Mouse (Mus musculus): ENCODE data around the gene Cpa4. TPM values are rescaled to one million over a fixed set of nuclear protein-coding genes. Genes with fewer than 3 reads are reported as not detected.
A peak's percentile ranks its signal among the peaks of the same experiment; 100 is the strongest.

Gene Cpa4
- polyA plus RNA-seq, 1 experiment: not detected

- H3K27ac ChIP-seq (ENCODE audit: insufficient read depth, low read depth, low read length): no peak overlapping the region
- WGBS: 10% methylated on average over 7 of the region's 9 CpGs
- no peak overlapping the region for H3K4me3 ChIP-seq (ENCODE audit: insufficient read depth, low read depth, low read length)
- no peak for TF ChIP-seq CTCF (IDR thresholded peaks at IDR 0.05; ENCODE audit: insufficient read depth, low read depth, low read length)
- no peak for TF ChIP-seq POLR2A (IDR thresholded peaks at IDR 0.05; ENCODE audit: insufficient read depth, low read depth, low read length)
- H3K4me1 ChIP-seq (ENCODE audit: control insufficient read depth, insufficient read depth, low read length): peaks cover 6% of the 10 kb centered on the region
These were observed 12.1 kb upstream of the Cpa4 start for GRCm38 (mm10) chr6:30556080-30556479.

GRCm38 (mm10) chr6:30559726-30560125, 8.4 kb upstream of the Cpa4 start:
- WGBS: 65% methylated on average over 1 of the region's 1 CpGs
- Histone ChIP-seq H3K4me1 (ENCODE audit: control insufficient read depth, insufficient read depth, low read length) (peaks cover 2% of the 10 kb centered on the region; the same call in 1 of the 2 replicates), H3K27ac (ENCODE audit: insufficient read depth, low read depth, low read length) (no peak overlapping the region), H3K4me3 (ENCODE audit: insufficient read depth, low read depth, low read length) (no peak overlapping the region)
- TF ChIP-seq POLR2A (IDR thresholded peaks at IDR 0.05; ENCODE audit: insufficient read depth, low read depth, low read length) (no peak), CTCF (IDR thresholded peaks at IDR 0.05; ENCODE audit: insufficient read depth, low read depth, low read length) (no peak)

- TF ChIP-seq POLR2A (IDR thresholded peaks at IDR 0.05; ENCODE audit: insufficient read depth, low read depth, low read length) (no peak), CTCF (IDR thresholded peaks at IDR 0.05; ENCODE audit: insufficient read depth, low read depth, low read length) (no peak)
- Histone ChIP-seq H3K4me1 (ENCODE audit: control insufficient read depth, insufficient read depth, low read length) (no peaks in the 10 kb centered on the region), H3K27ac (ENCODE audit: insufficient read depth, low read depth, low read length) (no peak overlapping the region), H3K4me3 (ENCODE audit: insufficient read depth, low read depth, low read length) (no peak overlapping the region)
- WGBS: 75% methylated on average over 4 of the region's 4 CpGs
These were observed 6.0 kb upstream of the Cpa4 start for GRCm38 (mm10) chr6:30562132-30562531.

- 86% methylated on average over 6 of the region's 6 CpGs for WGBS
- Histone ChIP-seq H3K27ac (ENCODE audit: insufficient read depth, low read depth, low read length) (no peak overlapping the region), H3K4me3 (ENCODE audit: insufficient read depth, low read depth, low read length) (no peak overlapping the region), H3K4me1 (ENCODE audit: control insufficient read depth, insufficient read depth, low read length) (no peaks in the 10 kb centered on the region)
- TF ChIP-seq POLR2A (IDR thresholded peaks at IDR 0.05; ENCODE audit: insufficient read depth, low read depth, low read length) (no peak), CTCF (IDR thresholded peaks at IDR 0.05; ENCODE audit: insufficient read depth, low read depth, low read length) (no peak)
These were observed 4.6 kb upstream of the Cpa4 start for GRCm38 (mm10) chr6:30563575-30563974.

- no peaks in the 10 kb centered on the region for H3K4me1 ChIP-seq (ENCODE audit: control insufficient read depth, insufficient read depth, low read length)
- WGBS: 93% methylated on average over 6 of the region's 6 CpGs
- TF ChIP-seq CTCF (IDR thresholded peaks at IDR 0.05; ENCODE audit: insufficient read depth, low read depth, low read length): no peak
- no peak for TF ChIP-seq POLR2A (IDR thresholded peaks at IDR 0.05; ENCODE audit: insufficient read depth, low read depth, low read length)
- no peak overlapping the region for H3K4me3 ChIP-seq (ENCODE audit: insufficient read depth, low read depth, low read length)
- no peak overlapping the region for H3K27ac ChIP-seq (ENCODE audit: insufficient read depth, low read depth, low read length)
These were observed 4.1 kb upstream of the Cpa4 start for GRCm38 (mm10) chr6:30564051-30564450.

GRCm38 (mm10) chr6:30569331-30569730, 1.2 kb downstream of the Cpa4 start:
- 81% methylated on average over 10 of the region's 10 CpGs for WGBS
- TF ChIP-seq POLR2A (IDR thresholded peaks at IDR 0.05; ENCODE audit: insufficient read depth, low read depth, low read length) (no peak), CTCF (IDR thresholded peaks at IDR 0.05; ENCODE audit: insufficient read depth, low read depth, low read length) (no peak)
- Histone ChIP-seq H3K27ac (ENCODE audit: insufficient read depth, low read depth, low read length) (no peak overlapping the region), H3K4me3 (ENCODE audit: insufficient read depth, low read depth, low read length) (no peak overlapping the region), H3K4me1 (ENCODE audit: control insufficient read depth, insufficient read depth, low read length) (peaks cover 9% of the 10 kb centered on the region)

- peaks cover 9% of the 10 kb centered on the region for H3K4me1 ChIP-seq (ENCODE audit: control insufficient read depth, insufficient read depth, low read length)
- no peak overlapping the region for H3K27ac ChIP-seq (ENCODE audit: insufficient read depth, low read depth, low read length)
- H3K4me3 ChIP-seq (ENCODE audit: insufficient read depth, low read depth, low read length): no peak overlapping the region
- 94% methylated on average over 5 of the region's 5 CpGs for WGBS
- TF ChIP-seq POLR2A (IDR thresholded peaks at IDR 0.05; ENCODE audit: insufficient read depth, low read depth, low read length) (no peak), CTCF (IDR thresholded peaks at IDR 0.05; ENCODE audit: insufficient read depth, low read depth, low read length) (no peak)
These were observed 1.8 kb downstream of the Cpa4 start for GRCm38 (mm10) chr6:30570012-30570411.

- TF ChIP-seq POLR2A (IDR thresholded peaks at IDR 0.05; ENCODE audit: insufficient read depth, low read depth, low read length): no peak
- TF ChIP-seq CTCF (IDR thresholded peaks at IDR 0.05; ENCODE audit: insufficient read depth, low read depth, low read length): no peak
- Histone ChIP-seq H3K4me3 (ENCODE audit: insufficient read depth, low read depth, low read length) (no peak overlapping the region), H3K27ac (ENCODE audit: insufficient read depth, low read depth, low read length) (peak overlapping the region; percentile 40; the same call in 1 of the 2 replicates), H3K4me1 (ENCODE audit: control insufficient read depth, insufficient read depth, low read length) (peaks cover 9% of the 10 kb centered on the region)
- 27% methylated on average over 20 of the region's 20 CpGs for WGBS
These were observed 4.5 kb downstream of the Cpa4 start for GRCm38 (mm10) chr6:30572456-30573311.

GRCm38 (mm10) chr6:30573380-30573779, 5.2 kb downstream of the Cpa4 start:
- H3K27ac ChIP-seq (ENCODE audit: insufficient read depth, low read depth, low read length): no peak overlapping the region
- WGBS: 90% methylated on average over 5 of the region's 5 CpGs
- no peak overlapping the region for H3K4me3 ChIP-seq (ENCODE audit: insufficient read depth, low read depth, low read length)
- TF ChIP-seq POLR2A (IDR thresholded peaks at IDR 0.05; ENCODE audit: insufficient read depth, low read depth, low read length) (no peak), CTCF (IDR thresholded peaks at IDR 0.05; ENCODE audit: insufficient read depth, low read depth, low read length) (no peak)
- peaks cover 9% of the 10 kb centered on the region for H3K4me1 ChIP-seq (ENCODE audit: control insufficient read depth, insufficient read depth, low read length)
